Mouse (Mus musculus) kidney, postnatal 14 days (tissue): ENCODE measurements around the gene Gzmn.
"Not testable (repeated sequence)": the region's sequence is repeated elsewhere in the genome, so short reads cannot be mapped to it uniquely, and the experiment has no call there.

ENCODE experiments used
- DNase-seq: peaks from one replicate; pipeline ENCODE4 v3.0.0; 2022; ENCODE audit warnings: mixed read lengths

The Gzmn gene

DNA sequence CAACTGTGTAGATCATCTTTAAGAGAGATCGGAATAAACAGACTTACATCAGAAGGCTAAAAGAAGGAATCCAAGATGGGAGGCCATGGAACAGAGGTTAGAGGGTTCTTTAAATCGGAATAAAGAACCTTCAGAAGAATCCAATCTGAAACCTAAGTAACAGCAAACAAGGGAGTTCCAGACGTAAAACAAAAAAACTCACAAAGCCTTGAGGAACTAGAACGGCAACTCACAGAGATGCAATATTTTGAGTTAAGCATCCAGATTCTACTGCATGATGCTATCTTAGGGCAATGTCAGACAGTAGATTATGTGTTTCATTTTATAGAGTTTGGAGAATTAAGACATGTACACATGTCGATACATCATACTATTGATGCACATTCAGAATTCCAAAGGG is at the start of gene Gzmn:
Gene Gzmn, minus strand, starts transcription at position 101 of the 400 bp plus-strand sequence.
- DNase-seq, result no peak

DNA sequence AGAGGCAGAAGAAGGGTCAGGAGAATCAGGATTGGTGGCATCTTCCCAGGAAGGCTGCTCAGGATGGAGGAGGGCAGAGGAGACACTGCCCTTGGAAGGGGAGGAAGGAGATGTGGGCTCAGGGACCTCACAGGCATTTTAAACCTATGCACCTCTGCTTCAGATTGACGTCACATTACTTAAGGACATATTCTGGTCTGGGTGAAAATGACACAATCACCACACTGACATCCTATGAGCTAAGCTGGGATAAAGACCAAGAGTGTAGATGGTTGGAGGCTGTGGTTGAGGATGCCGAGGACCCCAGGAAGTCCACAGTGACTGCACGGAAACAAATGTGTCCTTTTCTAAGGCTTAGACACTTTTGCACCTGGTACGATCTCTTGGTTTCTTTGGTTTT is 36.9 kb upstream of the Gzmn start, which contains the start of gene Gzmf:
Gene Gzmf, minus strand, starts transcription at position 101 of the 400 bp plus-strand sequence.
- no peak for DNase-seq

DNA sequence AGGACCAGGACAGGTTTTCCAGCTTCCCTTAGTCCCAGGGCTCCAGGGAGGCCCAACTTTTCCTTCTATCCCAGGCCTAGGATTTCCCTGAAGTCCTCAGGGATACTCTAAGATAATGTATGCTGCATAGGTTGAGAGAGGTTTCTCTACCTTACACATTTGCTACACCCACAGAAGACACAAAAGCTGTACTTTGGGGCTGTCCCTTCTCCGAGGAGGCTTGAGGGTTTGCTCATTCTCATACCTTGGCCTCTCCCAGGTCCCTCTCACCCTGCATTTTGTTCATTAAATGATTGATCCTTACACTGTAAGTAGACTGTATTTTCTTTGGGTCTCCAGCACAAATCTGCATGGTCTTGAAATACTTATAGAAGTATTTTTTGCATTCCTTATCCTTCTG is 31.2 kb upstream of the Gzmn start:
- DNase-seq, result no peak

DNA sequence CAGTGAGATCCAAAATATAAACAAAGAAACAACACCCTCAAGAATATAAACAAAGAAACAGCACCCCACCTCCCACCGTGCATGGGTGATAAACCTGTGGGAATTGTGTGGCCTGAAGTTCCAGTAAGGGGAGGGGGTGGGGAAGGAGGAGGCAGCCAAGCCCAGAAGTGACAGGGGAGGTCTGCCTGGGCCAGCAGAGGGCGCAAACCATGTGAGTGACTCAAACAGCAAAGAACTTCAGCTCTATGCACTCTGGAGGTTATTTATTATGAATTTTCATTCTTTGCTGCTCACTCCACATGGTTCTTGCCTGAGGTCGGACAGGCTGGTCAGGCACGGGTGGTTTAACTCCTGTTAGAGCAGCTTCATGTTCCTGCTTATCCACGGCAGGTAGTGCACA is 30.6 kb upstream of the Gzmn start:
- DNase-seq, result peak; percentile 30

DNA sequence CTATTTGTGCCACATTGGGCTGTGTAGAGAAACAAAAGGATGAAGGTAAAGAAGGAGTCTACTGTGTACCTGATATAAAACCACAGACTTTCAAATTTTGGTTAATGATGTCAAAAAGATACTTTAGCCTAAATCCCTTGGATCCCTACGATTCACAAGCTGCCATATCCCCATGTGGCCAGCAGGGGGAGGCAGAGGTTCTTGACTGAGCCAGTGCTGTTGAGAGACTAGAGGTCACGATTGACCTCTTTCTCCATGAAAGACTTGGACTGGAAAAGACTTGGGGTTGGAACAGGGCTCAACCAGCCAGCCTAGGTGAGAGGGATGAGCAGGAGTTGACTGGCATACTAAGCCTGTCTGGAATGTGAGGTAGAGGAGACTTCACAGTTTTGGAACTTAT is 29.6 kb upstream of the Gzmn start:
- peak; percentile 64 for DNase-seq

DNA sequence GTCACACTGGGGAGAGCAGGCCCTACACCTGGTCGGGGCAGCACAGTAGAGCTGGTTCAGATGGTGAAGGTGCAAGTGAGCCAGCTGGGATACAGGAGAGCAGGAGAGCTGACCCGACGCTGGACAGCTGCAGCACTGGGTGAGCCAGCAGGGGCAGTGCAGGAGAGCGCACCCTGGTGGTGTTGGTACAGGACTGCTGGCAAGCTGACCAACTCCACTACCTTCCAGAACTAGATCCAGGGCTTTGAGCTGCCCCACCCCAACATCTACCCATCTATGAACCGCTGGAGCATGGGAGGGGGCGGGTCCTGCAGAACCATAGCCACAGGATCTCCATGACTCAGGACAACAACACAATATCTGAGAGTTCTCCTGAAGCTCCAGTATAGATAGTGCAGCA is 12.5 kb upstream of the Gzmn start:
- no peak for DNase-seq

DNA sequence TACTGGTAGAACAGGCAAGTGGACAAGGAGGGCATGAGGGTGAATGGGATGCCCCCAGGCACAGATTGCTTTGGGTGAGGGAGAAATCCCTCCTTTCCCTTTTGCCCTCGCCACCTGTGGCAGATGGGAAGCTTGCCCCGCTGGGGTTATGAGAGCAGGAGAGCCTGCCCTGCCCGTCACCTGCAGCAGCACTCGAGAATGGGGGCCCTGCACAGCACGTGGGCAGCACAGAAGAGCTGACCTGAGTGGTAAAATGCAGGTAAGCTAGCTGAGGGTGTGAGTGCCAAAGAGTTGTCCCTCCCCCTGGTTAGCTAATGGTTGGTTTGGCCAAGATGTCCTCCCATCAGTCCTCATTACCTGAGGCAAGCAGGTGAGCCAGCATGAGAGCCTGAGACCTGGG is 12.1 kb upstream of the Gzmn start:
- DNase-seq, result no peak

DNA sequence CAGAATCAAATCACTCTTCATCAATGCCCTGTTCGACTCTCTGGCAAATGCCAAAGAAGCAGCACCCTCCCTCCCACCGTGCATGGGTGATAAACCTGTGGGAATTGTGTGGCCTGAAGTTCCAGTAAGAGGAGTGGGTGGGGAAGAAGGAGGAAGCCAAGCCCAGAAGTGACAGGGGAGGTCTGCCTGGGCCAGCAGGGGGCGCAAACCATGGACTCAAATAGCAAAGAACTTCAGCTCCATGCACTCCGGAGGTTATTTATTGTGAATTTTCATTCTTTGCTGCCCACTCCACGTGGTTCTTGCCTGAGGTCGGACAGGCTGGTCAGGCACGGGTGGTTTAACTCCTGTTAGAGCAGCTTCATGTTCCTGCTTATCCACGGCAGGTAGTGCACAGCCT is 3.3 kb upstream of the Gzmn start:
- peak; percentile 32 for DNase-seq

DNA sequence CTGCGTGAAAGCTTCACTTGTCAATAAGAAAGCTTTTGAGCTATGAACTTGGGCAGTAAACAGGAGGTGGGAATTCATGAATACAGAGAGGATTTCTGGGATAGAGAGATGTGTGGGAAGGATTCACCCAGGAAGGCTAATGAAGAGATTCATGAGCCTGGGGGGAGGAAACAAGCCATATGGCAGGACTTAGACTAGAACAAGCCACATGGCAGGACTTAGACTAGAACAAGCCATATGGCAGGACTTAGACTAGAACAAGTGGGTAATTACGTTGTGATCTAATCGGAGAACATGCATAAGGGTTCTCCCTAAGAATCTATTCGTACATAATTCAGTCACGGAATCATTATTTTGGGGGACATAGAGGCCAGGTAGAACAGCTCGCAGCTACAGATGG is 1.0 kb downstream of the Gzmn start:
- no peak for DNase-seq

DNA sequence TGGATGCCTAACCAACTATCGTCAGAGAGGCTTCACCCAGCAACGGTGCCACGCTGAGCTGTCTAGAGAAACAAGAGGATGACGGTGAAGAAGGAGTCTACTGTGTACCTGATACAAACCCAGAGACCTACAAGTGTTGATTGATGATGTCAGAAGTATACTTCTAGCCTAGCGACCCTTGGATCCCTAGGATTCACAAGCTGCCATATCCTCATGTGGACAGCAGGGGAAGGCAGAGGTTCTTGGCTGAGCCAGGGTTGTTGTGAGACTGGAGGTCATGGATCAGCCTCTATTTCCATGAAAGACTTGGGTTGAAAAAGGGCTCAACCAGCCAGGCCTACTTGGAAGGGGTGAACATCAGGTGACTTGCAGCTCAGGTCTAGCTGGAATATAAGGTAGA is 1.7 kb downstream of the Gzmn start:
- DNase-seq, result no peak

DNA sequence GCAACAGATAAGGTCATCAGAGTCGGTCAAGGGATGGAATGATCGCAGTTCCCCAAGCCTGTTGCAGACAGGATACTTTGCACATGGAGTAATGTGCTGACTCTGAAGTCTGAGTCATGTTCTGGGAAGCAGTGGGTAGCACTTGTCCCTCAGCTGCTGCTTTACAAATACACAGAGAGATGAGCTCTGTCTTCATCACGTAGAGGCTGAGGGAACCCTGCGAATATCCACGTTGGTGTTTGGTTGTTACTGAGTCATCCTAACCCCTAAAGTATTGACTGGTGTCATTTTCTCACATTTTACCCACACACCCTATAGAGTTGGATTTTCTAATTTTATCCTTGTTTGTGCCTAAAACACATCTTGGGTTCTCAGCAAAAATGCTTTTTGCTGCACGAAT is 6.4 kb downstream of the Gzmn start:
- no peak for DNase-seq

DNA sequence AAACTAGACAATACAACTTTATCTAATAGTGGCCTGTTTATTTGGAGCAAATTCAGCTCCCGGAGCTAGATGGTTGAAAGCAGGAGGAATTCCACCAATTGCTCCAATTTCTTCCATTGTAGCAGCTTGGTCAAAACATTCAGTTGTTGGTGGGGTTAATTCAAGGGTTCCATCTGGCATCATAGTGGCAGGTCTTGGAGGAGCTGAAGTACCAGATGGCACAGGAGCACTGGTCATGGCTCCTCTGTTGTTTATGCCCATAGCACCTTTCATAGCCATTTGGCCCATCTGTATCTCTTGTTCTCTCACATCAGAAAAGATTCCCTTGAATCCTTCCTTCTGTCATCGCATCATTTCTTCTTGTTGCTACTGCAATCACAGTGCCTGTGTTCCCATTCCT is 12.3 kb downstream of the Gzmn start:
- no peak for DNase-seq

DNA sequence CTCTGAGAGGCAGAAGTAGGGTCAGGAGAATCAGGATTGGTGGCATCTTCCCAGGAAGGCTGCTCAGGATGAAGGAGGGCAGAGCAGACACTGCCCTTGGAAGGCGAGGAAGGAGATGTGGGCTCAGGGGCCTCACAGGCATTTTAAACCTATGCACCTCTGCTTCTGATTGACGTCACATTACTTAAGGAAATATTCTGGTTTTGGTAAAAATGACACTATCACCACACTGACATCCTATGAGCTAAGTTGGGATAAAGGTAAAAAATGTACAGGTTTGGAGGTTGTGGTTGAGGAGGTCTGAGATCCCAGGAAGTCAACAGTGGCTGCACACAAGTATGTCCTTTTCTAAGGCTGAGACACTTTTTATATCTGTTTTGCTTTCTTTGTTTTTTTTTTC is 14.9 kb downstream of the Gzmn start, which contains the start of gene Gzmg:
Gene Gzmg, minus strand, starts transcription at position 101 of the 400 bp plus-strand sequence.
- not testable (repeated sequence) for DNase-seq

DNA sequence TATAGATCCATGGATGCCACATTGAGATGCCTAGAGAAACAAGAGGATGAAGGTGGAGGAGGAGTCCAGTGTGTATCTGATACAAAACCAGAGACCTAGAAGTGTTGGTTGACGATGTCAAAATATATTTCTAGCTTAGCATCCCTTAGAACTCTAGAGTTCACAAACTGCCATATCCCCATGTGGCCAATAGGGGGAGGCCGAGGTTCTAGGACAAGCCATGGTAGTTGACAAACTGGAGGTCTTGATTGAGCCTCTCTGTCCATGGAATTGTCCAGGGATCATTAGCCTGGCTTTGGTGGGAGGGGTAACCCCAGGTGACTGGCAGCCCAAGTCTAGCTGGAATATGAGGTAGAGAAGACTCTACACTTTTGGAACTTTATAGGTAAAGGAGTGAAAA is 19.1 kb downstream of the Gzmn start:
- DNase-seq, result no peak

DNA sequence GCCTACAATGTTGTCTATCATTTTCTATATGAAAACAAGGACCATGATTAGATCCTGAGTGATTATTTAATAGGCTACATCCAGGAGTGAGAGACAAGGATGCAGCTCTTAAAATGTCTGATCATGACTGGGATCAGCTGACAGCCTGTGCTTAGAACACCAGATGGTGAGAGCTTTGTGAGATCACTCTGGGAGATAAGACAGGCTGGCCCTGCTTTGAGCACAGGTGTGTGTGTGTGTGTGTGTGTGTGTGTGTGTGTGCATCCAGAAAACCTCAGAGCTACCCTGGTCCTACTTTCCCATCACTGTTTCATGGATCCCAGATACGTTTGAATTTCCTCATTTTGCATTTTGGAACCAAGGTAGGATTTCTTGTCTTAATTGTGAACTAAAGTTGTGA is 40.7 kb downstream of the Gzmn start:
- DNase-seq, result not testable (repeated sequence)

DNA sequence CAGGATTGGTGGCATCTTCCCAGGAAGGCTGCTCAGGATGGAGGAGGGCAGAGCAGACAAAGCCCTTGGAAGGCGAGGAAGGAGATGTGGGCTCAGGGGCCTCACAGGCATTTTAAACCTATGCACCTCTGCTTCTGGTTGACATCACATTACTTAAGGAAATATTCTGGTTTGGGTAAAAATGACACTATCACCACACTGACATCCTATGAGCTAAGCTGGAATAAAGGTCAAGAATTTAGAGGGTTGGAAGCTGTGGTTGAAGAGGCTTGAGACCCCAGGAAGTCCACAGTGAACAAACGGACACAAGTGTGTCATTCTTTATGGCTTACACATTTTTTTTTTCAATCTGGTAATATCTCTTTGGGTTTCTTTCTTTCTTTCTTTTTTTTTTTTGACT is 41.9 kb downstream of the Gzmn start, which contains the start of gene Gzmd:
Gene Gzmd, minus strand, starts transcription at position 101 of the 400 bp plus-strand sequence.
- not testable (repeated sequence) for DNase-seq

DNA sequence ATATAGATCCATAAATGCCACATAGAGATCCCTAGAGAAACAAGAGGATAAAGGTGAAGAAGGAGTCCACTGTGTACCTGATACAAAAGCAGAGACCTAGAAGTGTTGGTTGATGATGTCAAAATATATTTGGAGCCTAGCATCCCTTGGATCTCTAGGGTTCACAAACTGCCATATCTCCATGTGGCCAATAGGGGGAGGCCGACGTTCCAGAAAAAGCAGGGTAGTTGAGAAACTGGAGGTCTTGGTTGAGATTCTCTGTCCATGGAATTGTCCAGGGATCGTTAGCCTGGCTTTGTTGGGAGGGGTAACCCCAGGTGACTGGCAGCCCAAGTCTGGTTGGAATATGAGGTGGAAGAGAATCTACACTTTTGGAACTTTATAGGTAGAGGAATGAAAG is 46.1 kb downstream of the Gzmn start:
- no peak for DNase-seq

DNA sequence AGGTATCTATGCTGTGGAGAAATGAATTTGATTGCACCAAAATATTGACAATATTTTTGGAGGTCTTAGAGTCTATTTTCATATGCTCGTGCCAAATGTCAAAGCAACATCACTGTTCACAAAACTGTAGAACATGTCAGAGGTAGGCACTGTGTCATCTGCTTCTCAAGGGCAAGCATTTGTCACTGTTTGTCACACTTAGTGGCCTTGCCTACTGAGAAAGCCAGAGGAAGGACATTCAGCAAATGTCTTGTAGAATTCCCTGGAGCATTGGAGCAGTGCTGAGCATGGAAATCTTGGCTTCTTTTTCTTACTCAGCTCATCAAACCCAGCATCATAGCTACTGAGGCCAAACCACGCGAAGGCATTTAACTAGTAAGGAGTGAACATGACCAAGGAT is 50.9 kb downstream of the Gzmn start:
- no peak for DNase-seq

DNA sequence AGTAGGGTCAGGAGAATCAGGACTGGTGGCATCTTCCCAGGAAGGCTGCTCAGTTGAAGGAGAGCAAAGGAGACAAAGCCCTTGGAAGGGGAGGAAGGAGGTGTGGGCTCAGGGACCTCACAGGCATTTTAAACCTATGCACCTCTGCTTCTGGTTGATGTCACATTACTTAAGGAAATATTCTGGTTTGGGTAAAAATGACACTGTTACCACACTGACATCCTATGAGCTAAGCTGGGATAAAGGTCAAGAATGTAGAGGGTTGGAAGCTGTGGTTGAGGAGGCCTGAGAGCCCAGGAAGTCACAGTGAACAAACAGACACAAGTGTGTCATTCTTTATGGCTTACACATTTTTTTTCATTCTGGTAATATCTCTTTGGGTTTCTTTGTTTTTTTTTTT is 53.9 kb downstream of the Gzmn start, which contains the start of gene Gzme:
Gene Gzme, minus strand, starts transcription at position 101 of the 400 bp plus-strand sequence.
- no peak for DNase-seq
